Mouse (Mus musculus): ENCODE measurements around the gene Nop58. TPM values are rescaled to one million over a fixed set of nuclear protein-coding genes. Genes with fewer than 3 reads are reported as not detected.
"Not testable (repeated sequence)": the region's sequence is repeated elsewhere in the genome, so short reads cannot be mapped to it uniquely, and the experiment has no call there.

The Nop58 gene
- polyA plus RNA-seq, 1 experiment from 2014 or later, result 140 TPM

GRCm38 (mm10) chr1:59730106-59730505, 45.3 kb downstream of the Nop58 start:
- no peaks in the 10 kb centered on the region for H3K27me3 ChIP-seq (replicated peaks)
- H3K9me3 ChIP-seq (replicated peaks), result no peaks in the 10 kb centered on the region
- H3K9ac ChIP-seq (replicated peaks), result no peak overlapping the region
- no peak for ATAC-seq (ENCODE audit: low FRiP score)
- H3K4me2 ChIP-seq, result no peak overlapping the region
- no peak overlapping the region for H3K27ac ChIP-seq (replicated peaks)
- H3K36me3 ChIP-seq, result no peaks in the 10 kb centered on the region
- WGBS, result 86% methylated on average over 8 of the region's 8 CpGs
- H3K4me3 ChIP-seq (replicated peaks), result no peak overlapping the region
- no peaks in the 10 kb centered on the region for H3K4me1 ChIP-seq

GRCm38 (mm10) chr1:59730737-59731136, 46.0 kb downstream of the Nop58 start:
- Histone ChIP-seq H3K27me3 (replicated peaks) (no peaks in the 10 kb centered on the region), H3K36me3 (no peaks in the 10 kb centered on the region), H3K9ac (replicated peaks) (no peak overlapping the region), H3K27ac (replicated peaks) (no peak overlapping the region), H3K4me1 (no peaks in the 10 kb centered on the region), H3K4me2 (no peak overlapping the region), H3K9me3 (replicated peaks) (no peaks in the 10 kb centered on the region), H3K4me3 (replicated peaks) (no peak overlapping the region)
- no peak for ATAC-seq (ENCODE audit: low FRiP score)
- WGBS, result 74% methylated on average over 4 of the region's 4 CpGs

- Histone ChIP-seq H3K9ac (replicated peaks) (no peak overlapping the region), H3K4me2 (no peak overlapping the region), H3K9me3 (replicated peaks) (no peaks in the 10 kb centered on the region), H3K27ac (replicated peaks) (no peak overlapping the region), H3K4me1 (no peaks in the 10 kb centered on the region), H3K36me3 (no peaks in the 10 kb centered on the region), H3K4me3 (replicated peaks) (no peak overlapping the region), H3K27me3 (replicated peaks) (no peaks in the 10 kb centered on the region)
- WGBS, result 82% methylated on average over 6 of the region's 6 CpGs
- no peak for ATAC-seq (ENCODE audit: low FRiP score)
Measured at GRCm38 (mm10) chr1:59734076-59734475, 49.3 kb downstream of the Nop58 start.

- Histone ChIP-seq H3K36me3 (no peaks in the 10 kb centered on the region), H3K27me3 (replicated peaks) (no peaks in the 10 kb centered on the region), H3K9me3 (replicated peaks) (no peaks in the 10 kb centered on the region), H3K9ac (replicated peaks) (no peak overlapping the region), H3K4me3 (replicated peaks) (no peak overlapping the region), H3K4me1 (no peaks in the 10 kb centered on the region), H3K27ac (replicated peaks) (no peak overlapping the region), H3K4me2 (no peak overlapping the region)
- ATAC-seq (ENCODE audit: low FRiP score), result no peak
- 77% methylated on average over 6 of the region's 6 CpGs for WGBS
Measured at GRCm38 (mm10) chr1:59738768-59739414, 54.1 kb downstream of the Nop58 start.

GRCm38 (mm10) chr1:59739577-59740354, 55.0 kb downstream of the Nop58 start:
- Histone ChIP-seq H3K4me2 (no peak overlapping the region), H3K4me1 (no peaks in the 10 kb centered on the region), H3K36me3 (no peaks in the 10 kb centered on the region), H3K9me3 (replicated peaks) (no peaks in the 10 kb centered on the region), H3K27me3 (replicated peaks) (no peaks in the 10 kb centered on the region), H3K9ac (replicated peaks) (no peak overlapping the region), H3K4me3 (replicated peaks) (no peak overlapping the region), H3K27ac (replicated peaks) (no peak overlapping the region)
- WGBS, result 75% methylated on average over 17 of the region's 17 CpGs
- no peak for ATAC-seq (ENCODE audit: low FRiP score)

- WGBS, result 78% methylated on average over 2 of the region's 2 CpGs
- Histone ChIP-seq H3K4me3 (replicated peaks) (no peak overlapping the region), H3K9ac (replicated peaks) (no peak overlapping the region), H3K4me1 (no peaks in the 10 kb centered on the region), H3K36me3 (no peaks in the 10 kb centered on the region), H3K9me3 (replicated peaks) (no peaks in the 10 kb centered on the region), H3K4me2 (no peak overlapping the region), H3K27me3 (replicated peaks) (no peaks in the 10 kb centered on the region), H3K27ac (replicated peaks) (no peak overlapping the region)
- ATAC-seq (ENCODE audit: low FRiP score), result no peak
Measured at GRCm38 (mm10) chr1:59749047-59749446, 64.3 kb downstream of the Nop58 start.

GRCm38 (mm10) chr1:59749724-59750123, 65.0 kb downstream of the Nop58 start:
- not testable (repeated sequence) for H3K9ac ChIP-seq (replicated peaks); H3K9me3 ChIP-seq (replicated peaks); H3K4me2 ChIP-seq; H3K27me3 ChIP-seq (replicated peaks); H3K4me1 ChIP-seq; H3K4me3 ChIP-seq (replicated peaks); H3K27ac ChIP-seq (replicated peaks); ATAC-seq (ENCODE audit: low FRiP score); H3K36me3 ChIP-seq
- WGBS, result 71% methylated on average over 5 of the region's 5 CpGs

- no peak for ATAC-seq (ENCODE audit: low FRiP score)
- no peak overlapping the region for H3K9ac ChIP-seq (replicated peaks)
- 19% methylated on average over 1 of the region's 1 CpGs for WGBS
- no peaks in the 10 kb centered on the region for H3K27me3 ChIP-seq (replicated peaks)
- H3K4me1 ChIP-seq, result no peaks in the 10 kb centered on the region
- H3K27ac ChIP-seq (replicated peaks), result no peak overlapping the region
- no peak overlapping the region for H3K4me2 ChIP-seq
- H3K9me3 ChIP-seq (replicated peaks), result no peaks in the 10 kb centered on the region
- no peak overlapping the region for H3K4me3 ChIP-seq (replicated peaks)
- no peaks in the 10 kb centered on the region for H3K36me3 ChIP-seq
Measured at GRCm38 (mm10) chr1:59755298-59755697, 70.5 kb downstream of the Nop58 start.

- Histone ChIP-seq H3K27me3 (replicated peaks) (no peaks in the 10 kb centered on the region), H3K27ac (replicated peaks) (no peak overlapping the region), H3K4me3 (replicated peaks) (no peak overlapping the region), H3K9me3 (replicated peaks) (no peaks in the 10 kb centered on the region), H3K9ac (replicated peaks) (no peak overlapping the region), H3K4me1 (no peaks in the 10 kb centered on the region), H3K4me2 (no peak overlapping the region), H3K36me3 (no peaks in the 10 kb centered on the region)
- WGBS, result 95% methylated on average over 1 of the region's 1 CpGs
- ATAC-seq (ENCODE audit: low FRiP score), result no peak
Measured at GRCm38 (mm10) chr1:59758325-59758724, 73.6 kb downstream of the Nop58 start.

- under 1% methylated on average over 10 of the region's 10 CpGs for WGBS
- H3K4me3 ChIP-seq (replicated peaks), result peak overlapping the region; percentile 99
- peak overlapping the region; percentile 85 for H3K9ac ChIP-seq (replicated peaks)
- H3K9me3 ChIP-seq (replicated peaks), result no peaks in the 10 kb centered on the region
- H3K27ac ChIP-seq (replicated peaks), result peak overlapping the region; percentile 99
- peak overlapping the region; percentile 78 for H3K4me2 ChIP-seq
- H3K4me1 ChIP-seq, result peaks cover 10% of the 10 kb centered on the region; the same call in 1 of the 2 replicates
- no peaks in the 10 kb centered on the region for H3K36me3 ChIP-seq
- H3K27me3 ChIP-seq (replicated peaks), result no peaks in the 10 kb centered on the region
- ATAC-seq (ENCODE audit: low FRiP score), result peak; percentile 2; the same call in 1 of the 2 replicates
Measured at GRCm38 (mm10) chr1:59762208-59762607, 77.4 kb downstream of the Nop58 start.

GRCm38 (mm10) chr1:59762651-59763163, 77.9 kb downstream of the Nop58 start:
- Histone ChIP-seq H3K4me3 (replicated peaks) (peak overlapping the region; percentile 99), H3K9ac (replicated peaks) (peak overlapping the region; percentile 85), H3K27ac (replicated peaks) (peak overlapping the region; percentile 99), H3K27me3 (replicated peaks) (no peaks in the 10 kb centered on the region), H3K36me3 (no peaks in the 10 kb centered on the region), H3K4me1 (peaks cover 11% of the 10 kb centered on the region), H3K4me2 (peak overlapping the region; percentile 78), H3K9me3 (replicated peaks) (no peaks in the 10 kb centered on the region)
- WGBS, result under 1% methylated on average over 44 of the region's 44 CpGs
- peak; percentile 75 for ATAC-seq (ENCODE audit: low FRiP score)
